Comparison of ENCODE assay signal across 1 mouse cellular context in the genomic region with DNA sequence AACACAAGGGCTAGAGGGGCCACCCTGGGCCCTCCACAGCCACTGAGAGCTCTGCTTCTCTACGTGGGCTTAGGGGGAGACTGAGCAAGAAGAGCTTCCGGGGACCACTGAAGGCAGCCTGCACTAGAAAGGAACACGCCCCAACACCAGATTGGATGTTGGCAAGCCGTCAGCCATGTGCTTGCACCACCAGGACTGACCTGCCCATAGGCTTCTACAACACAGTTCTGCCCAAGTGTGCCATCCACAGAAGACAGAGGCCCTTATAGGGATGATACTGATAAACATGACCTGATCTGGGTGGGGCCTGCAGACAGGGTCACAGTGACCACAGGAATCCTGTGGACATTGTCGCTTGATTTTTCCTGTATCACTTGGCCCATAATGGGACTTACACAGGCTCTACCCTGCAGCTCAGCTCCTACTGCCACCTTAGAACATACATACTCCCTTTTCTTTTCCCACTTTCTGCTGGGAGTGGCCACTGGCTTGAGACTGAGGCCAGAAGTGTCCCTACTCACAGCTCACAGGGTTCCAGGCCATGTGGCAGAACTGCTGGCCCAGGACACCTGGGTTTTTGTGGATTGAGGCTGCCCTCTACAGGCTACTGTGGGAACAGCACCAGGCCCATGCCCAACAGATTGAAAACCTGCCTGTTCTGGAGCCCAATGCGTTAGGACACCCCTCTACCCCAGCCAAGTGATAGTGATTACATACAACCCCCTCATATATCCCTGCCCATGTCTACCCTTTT.
A peak's percentile ranks its signal among the peaks of the same experiment; 100 is the strongest.
TF ChIP-seq lines count a peak whose summit lies in the region.

No protein-coding gene starts in this region.

TF ChIP-seq in CH12.LX, 34 proteins besides CTCF, POLR2A, EP300 and RAD21 (continued from another document):
- TF ChIP-seq MYC (IDR thresholded peaks at IDR 0.05; ENCODE audit: low read depth, low read length): peak; percentile 97
- TF ChIP-seq MAZ (IDR thresholded peaks at IDR 0.05; ENCODE audit: low read depth, low read length): no peak
- no peak for TF ChIP-seq ELF1 (IDR thresholded peaks at IDR 0.05; ENCODE audit: low read depth, low read length)
- no peak for TF ChIP-seq ZKSCAN1 (IDR thresholded peaks at IDR 0.05; ENCODE audit: borderline replicate concordance, low read depth, low read length)
- peak; percentile 46 for TF ChIP-seq TCF12 (IDR thresholded peaks at IDR 0.05; ENCODE audit: low read depth, low read length)
- no peak for TF ChIP-seq E2F4 (IDR thresholded peaks at IDR 0.05; ENCODE audit: insufficient replicate concordance, low read depth, low read length)
- peak; percentile 66; the same call in 1 of the 2 replicates for TF ChIP-seq SIN3A (IDR thresholded peaks at IDR 0.05; ENCODE audit: low read length)
- no peak for TF ChIP-seq JUND (conservative IDR thresholded peaks at IDR 0.05; ENCODE audit: low read depth, low read length)
- TF ChIP-seq USF2 (conservative IDR thresholded peaks at IDR 0.05; ENCODE audit: low read depth, low read length): no peak
- no peak for TF ChIP-seq HCFC1 (IDR thresholded peaks at IDR 0.05; ENCODE audit: low read depth, low read length)
- TF ChIP-seq NRF1 (IDR thresholded peaks at IDR 0.05; ENCODE audit: low read depth, low read length): no peak
- TF ChIP-seq PAX5 (IDR thresholded peaks at IDR 0.05; ENCODE audit: low read length): no peak
- TF ChIP-seq POLR2AphosphoS2 (IDR thresholded peaks at IDR 0.05; ENCODE audit: low read depth, low read length): no peak
- TF ChIP-seq ZNF384 (IDR thresholded peaks at IDR 0.05; ENCODE audit: low read depth, low read length): no peak
- TF ChIP-seq NELFE (IDR thresholded peaks at IDR 0.05; ENCODE audit: low read depth, low read length): no peak; the same call in 1 of the 2 replicates
- peak; percentile 78 for TF ChIP-seq MXI1 (IDR thresholded peaks at IDR 0.05; ENCODE audit: low read depth, low read length)
- peak; percentile 36; the same call in 1 of the 2 replicates for TF ChIP-seq IRF4 (IDR thresholded peaks at IDR 0.05; ENCODE audit: low read depth, low read length)
- TF ChIP-seq ETS1 (conservative IDR thresholded peaks at IDR 0.05; ENCODE audit: low read depth, low read length): no peak
- TF ChIP-seq BHLHE40 (IDR thresholded peaks at IDR 0.05; ENCODE audit: low read depth, low read length): no peak
- TF ChIP-seq UBTF (IDR thresholded peaks at IDR 0.05; ENCODE audit: low read depth, low read length): no peak
- TF ChIP-seq ZC3H11A (IDR thresholded peaks at IDR 0.05; ENCODE audit: low read depth, low read length): peak; percentile 85
- no peak for TF ChIP-seq MAFK (IDR thresholded peaks at IDR 0.05; ENCODE audit: insufficient replicate concordance, low read length)
- no peak for TF ChIP-seq CHD2 (IDR thresholded peaks at IDR 0.05; ENCODE audit: low read length)
- TF ChIP-seq ZMIZ1 (IDR thresholded peaks at IDR 0.05; ENCODE audit: low read depth, low read length): no peak
- 0 out of 2 replicates have a peak, but pooled peaks have one; percentile 32 for TF ChIP-seq MEF2A (IDR thresholded peaks at IDR 0.05; ENCODE audit: borderline replicate concordance, low read depth, low read length)
- TF ChIP-seq KAT2A (IDR thresholded peaks at IDR 0.05; ENCODE audit: insufficient replicate concordance, low read length): no peak
- peak; percentile 97 for TF ChIP-seq SMC3 (IDR thresholded peaks at IDR 0.05; ENCODE audit: low read depth, low read length)
- peak; percentile 77 for TF ChIP-seq MAX (IDR thresholded peaks at IDR 0.05; ENCODE audit: low read length)
- TF ChIP-seq TBP (conservative IDR thresholded peaks at IDR 0.05; ENCODE audit: low read depth, low read length): no peak
- TF ChIP-seq JUN (IDR thresholded peaks at IDR 0.05; ENCODE audit: insufficient read depth, low read depth, low read length): no peak
- TF ChIP-seq RCOR1 (conservative IDR thresholded peaks at IDR 0.05; ENCODE audit: low read depth, low read length): no peak
- no peak for TF ChIP-seq USF1 (IDR thresholded peaks at IDR 0.05; ENCODE audit: low read depth, low read length)
- TF ChIP-seq GABPA (IDR thresholded peaks at IDR 0.05; ENCODE audit: insufficient replicate concordance, low read depth, low read length): no peak
